Mouse (Mus musculus): ENCODE results near the gene Snrpe. TPM values are rescaled to one million over a fixed set of nuclear protein-coding genes. Genes with fewer than 3 reads are reported as not detected.

Gene Snrpe
- polyA plus RNA-seq, 1 experiment from 2014 or later: 361 TPM

DNA sequence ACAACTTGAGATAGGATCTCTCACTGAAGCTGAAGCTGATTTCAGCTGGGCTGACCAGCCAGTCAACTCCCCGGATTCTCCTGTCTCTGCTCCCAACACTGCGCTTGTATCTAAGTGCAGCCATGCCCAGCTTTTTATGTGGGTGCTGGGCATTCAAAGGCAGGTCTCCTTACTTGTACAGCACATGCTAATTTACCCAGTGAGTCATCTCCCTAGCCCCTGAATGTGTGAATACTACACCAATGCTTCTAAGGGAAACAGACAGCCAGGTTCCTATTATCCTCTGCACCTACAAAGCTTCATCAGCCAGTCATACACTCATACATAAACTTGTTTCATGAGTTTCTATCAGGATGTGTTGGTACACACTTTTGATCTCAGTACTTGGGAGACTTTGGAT, 31.1 kb upstream of the Snrpe start:
- Histone ChIP-seq H3K27ac (ENCODE audit: low read depth, low read length) (no peak overlapping the region), H3K9me3 (ENCODE audit: control insufficient read depth) (no peaks in the 10 kb centered on the region), H3K9ac (ENCODE audit: low read depth, low read length) (no peak overlapping the region), H3K4me1 (replicated peaks; ENCODE audit: control insufficient read depth, insufficient read depth, low read length) (no peaks in the 10 kb centered on the region), H3K4me2 (replicated peaks; ENCODE audit: low read depth) (no peak overlapping the region), H3K36me3 (ENCODE audit: control insufficient read depth, insufficient read depth) (peaks cover 94% of the 10 kb centered on the region), H3K4me3 (ENCODE audit: low read depth, low read length) (no peak overlapping the region), H3K27me3 (replicated peaks; ENCODE audit: control insufficient read depth, insufficient read depth, low read length) (no peaks in the 10 kb centered on the region)
- no peak for TF ChIP-seq CTCF (IDR thresholded peaks at IDR 0.05; ENCODE audit: low read depth)
- 90% methylated on average over 2 of the region's 2 CpGs for WGBS
- ATAC-seq: no peak

DNA sequence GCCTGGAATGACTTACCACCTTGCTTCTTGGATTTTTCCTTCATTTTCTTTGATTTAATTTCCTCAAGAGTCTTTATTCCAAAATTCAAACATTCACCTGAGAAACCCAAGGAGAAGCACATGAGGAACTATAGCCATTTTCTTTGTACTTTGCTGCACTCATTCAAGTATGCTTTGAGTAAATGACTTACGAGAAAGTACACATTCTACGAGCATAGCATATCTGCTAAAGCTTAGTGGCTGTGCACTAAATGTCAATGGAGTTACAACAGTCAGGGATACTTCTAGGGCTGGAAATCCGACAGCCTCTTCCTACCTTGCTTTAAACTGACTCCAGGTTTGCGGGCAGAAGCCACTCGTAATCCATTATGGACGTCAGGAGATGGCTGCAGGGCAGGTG, 28.4 kb upstream of the Snrpe start:
- Histone ChIP-seq H3K4me2 (replicated peaks; ENCODE audit: low read depth) (no peak overlapping the region), H3K4me1 (replicated peaks; ENCODE audit: control insufficient read depth, insufficient read depth, low read length) (no peaks in the 10 kb centered on the region), H3K9me3 (ENCODE audit: control insufficient read depth) (no peaks in the 10 kb centered on the region), H3K9ac (ENCODE audit: low read depth, low read length) (no peak overlapping the region), H3K4me3 (ENCODE audit: low read depth, low read length) (no peak overlapping the region), H3K27me3 (replicated peaks; ENCODE audit: control insufficient read depth, insufficient read depth, low read length) (no peaks in the 10 kb centered on the region), H3K36me3 (ENCODE audit: control insufficient read depth, insufficient read depth) (peaks cover 92% of the 10 kb centered on the region), H3K27ac (ENCODE audit: low read depth, low read length) (no peak overlapping the region)
- ATAC-seq: no peak
- no peak for TF ChIP-seq CTCF (IDR thresholded peaks at IDR 0.05; ENCODE audit: low read depth)
- WGBS: 87% methylated on average over 6 of the region's 6 CpGs

DNA sequence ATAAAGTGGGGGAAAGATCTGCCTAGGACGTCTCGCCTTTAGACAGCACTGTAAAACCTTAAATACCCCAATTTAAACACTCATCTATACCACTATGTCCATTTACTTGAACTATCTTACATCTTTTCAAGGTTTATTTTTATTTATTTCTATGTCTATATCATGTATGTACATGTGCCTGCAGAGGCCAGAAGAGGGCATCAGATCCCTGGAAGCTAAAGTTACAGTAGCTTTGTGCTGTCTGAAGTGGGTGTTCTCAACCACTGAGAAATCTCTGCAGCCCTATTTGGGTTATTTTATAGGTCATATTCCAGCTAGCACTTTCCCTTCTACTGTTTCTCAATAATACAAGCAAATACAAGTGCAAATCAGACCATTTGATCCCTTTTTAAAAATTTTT, 22.1 kb upstream of the Snrpe start:
- Histone ChIP-seq H3K4me2 (replicated peaks; ENCODE audit: low read depth) (no peak overlapping the region), H3K36me3 (ENCODE audit: control insufficient read depth, insufficient read depth) (peaks cover 90% of the 10 kb centered on the region), H3K9ac (ENCODE audit: low read depth, low read length) (no peak overlapping the region), H3K27me3 (replicated peaks; ENCODE audit: control insufficient read depth, insufficient read depth, low read length) (no peaks in the 10 kb centered on the region), H3K4me3 (ENCODE audit: low read depth, low read length) (no peak overlapping the region), H3K9me3 (ENCODE audit: control insufficient read depth) (no peaks in the 10 kb centered on the region), H3K27ac (ENCODE audit: low read depth, low read length) (no peak overlapping the region), H3K4me1 (replicated peaks; ENCODE audit: control insufficient read depth, insufficient read depth, low read length) (no peaks in the 10 kb centered on the region)
- WGBS: 92% methylated on average over 2 of the region's 2 CpGs
- peak; percentile 58 for TF ChIP-seq CTCF (IDR thresholded peaks at IDR 0.05; ENCODE audit: low read depth)
- ATAC-seq: no peak

DNA sequence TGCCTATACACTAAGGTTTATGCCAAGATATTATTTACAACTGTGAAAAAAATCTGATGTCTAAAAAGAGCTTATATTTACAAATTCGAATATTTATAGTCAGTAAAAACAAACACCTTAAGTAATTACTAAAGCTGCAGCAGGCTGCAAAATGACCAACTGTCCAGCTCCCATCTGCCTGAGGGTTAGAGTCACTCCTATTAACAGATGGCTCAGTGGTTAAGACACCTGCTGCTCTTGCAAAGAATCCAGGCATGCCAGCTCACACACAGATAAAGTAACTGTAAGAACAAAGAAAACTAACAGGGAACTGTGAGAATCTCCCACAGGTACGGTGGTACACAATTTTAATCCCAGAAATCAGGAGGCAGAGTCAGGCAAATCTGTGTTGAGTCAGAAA, 15.0 kb upstream of the Snrpe start:
- Histone ChIP-seq H3K4me2 (replicated peaks; ENCODE audit: low read depth) (no peak overlapping the region), H3K27ac (ENCODE audit: low read depth, low read length) (no peak overlapping the region), H3K4me3 (ENCODE audit: low read depth, low read length) (no peak overlapping the region), H3K4me1 (replicated peaks; ENCODE audit: control insufficient read depth, insufficient read depth, low read length) (no peaks in the 10 kb centered on the region), H3K36me3 (ENCODE audit: control insufficient read depth, insufficient read depth) (peaks cover 86% of the 10 kb centered on the region), H3K9ac (ENCODE audit: low read depth, low read length) (no peak overlapping the region), H3K9me3 (ENCODE audit: control insufficient read depth) (no peaks in the 10 kb centered on the region), H3K27me3 (replicated peaks; ENCODE audit: control insufficient read depth, insufficient read depth, low read length) (no peaks in the 10 kb centered on the region)
- no peak for TF ChIP-seq CTCF (IDR thresholded peaks at IDR 0.05; ENCODE audit: low read depth)
- WGBS: 74% methylated on average over 2 of the region's 2 CpGs
- no peak for ATAC-seq

DNA sequence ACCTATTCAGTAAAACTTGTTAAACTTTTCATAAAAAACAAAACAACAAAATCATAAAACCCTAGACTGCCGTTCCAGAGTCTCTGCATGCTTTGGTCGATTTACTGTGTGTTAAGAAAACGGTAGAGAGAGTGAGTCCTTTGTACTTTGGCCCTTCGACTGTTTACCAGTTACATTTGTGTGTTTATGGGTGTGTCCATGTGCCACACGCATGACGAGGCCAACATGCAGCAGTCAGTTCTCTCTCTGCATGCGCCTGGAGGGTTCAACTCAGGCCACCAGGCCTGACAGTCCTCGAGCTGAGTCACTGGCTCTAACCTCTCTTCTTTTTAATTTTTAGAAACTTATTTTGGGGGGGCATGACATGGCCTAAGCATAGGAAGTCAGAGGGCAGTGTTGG, 8.2 kb upstream of the Snrpe start:
- H3K4me1 ChIP-seq (replicated peaks; ENCODE audit: control insufficient read depth, insufficient read depth, low read length): no peaks in the 10 kb centered on the region
- no peak overlapping the region for H3K4me2 ChIP-seq (replicated peaks; ENCODE audit: low read depth)
- H3K27ac ChIP-seq (ENCODE audit: low read depth, low read length): peak overlapping the region; percentile 41
- 47% methylated on average over 8 of the region's 8 CpGs for WGBS
- no peak overlapping the region for H3K4me3 ChIP-seq (ENCODE audit: low read depth, low read length)
- H3K36me3 ChIP-seq (ENCODE audit: control insufficient read depth, insufficient read depth): peaks cover 44% of the 10 kb centered on the region
- no peak overlapping the region for H3K9ac ChIP-seq (ENCODE audit: low read depth, low read length)
- peak; percentile 83 for ATAC-seq
- H3K27me3 ChIP-seq (replicated peaks; ENCODE audit: control insufficient read depth, insufficient read depth, low read length): no peaks in the 10 kb centered on the region
- no peak for TF ChIP-seq CTCF (IDR thresholded peaks at IDR 0.05; ENCODE audit: low read depth)
- no peaks in the 10 kb centered on the region for H3K9me3 ChIP-seq (ENCODE audit: control insufficient read depth)

DNA sequence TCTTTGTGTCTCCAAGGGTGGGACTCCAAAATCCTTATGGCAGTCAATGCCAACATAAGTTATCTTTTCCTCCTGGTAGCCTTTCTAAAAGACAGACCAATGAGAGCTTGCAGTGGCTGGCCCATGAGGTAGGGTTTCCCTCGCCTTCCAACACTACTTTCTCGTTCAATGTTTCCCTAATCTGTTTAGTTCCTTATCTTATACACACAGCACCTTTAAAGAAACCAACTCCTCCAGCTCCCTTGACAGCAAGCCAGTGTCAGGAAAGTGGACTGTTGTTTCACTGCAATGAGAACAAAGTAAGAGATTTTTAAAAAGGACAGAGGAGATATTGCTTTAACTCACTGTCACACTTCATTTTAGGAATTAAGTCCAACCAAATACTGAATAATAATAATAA, 7.8 kb upstream of the Snrpe start:
- peaks cover 40% of the 10 kb centered on the region for H3K36me3 ChIP-seq (ENCODE audit: control insufficient read depth, insufficient read depth)
- WGBS: 33% methylated on average over 2 of the region's 2 CpGs
- no peak overlapping the region for H3K9ac ChIP-seq (ENCODE audit: low read depth, low read length)
- no peaks in the 10 kb centered on the region for H3K4me1 ChIP-seq (replicated peaks; ENCODE audit: control insufficient read depth, insufficient read depth, low read length)
- no peak overlapping the region for H3K4me3 ChIP-seq (ENCODE audit: low read depth, low read length)
- H3K27me3 ChIP-seq (replicated peaks; ENCODE audit: control insufficient read depth, insufficient read depth, low read length): no peaks in the 10 kb centered on the region
- peak overlapping the region; percentile 50; the same call in 1 of the 2 replicates for H3K27ac ChIP-seq (ENCODE audit: low read depth, low read length)
- no peak overlapping the region for H3K4me2 ChIP-seq (replicated peaks; ENCODE audit: low read depth)
- TF ChIP-seq CTCF (IDR thresholded peaks at IDR 0.05; ENCODE audit: low read depth): no peak
- 0 out of 2 replicates have a peak, but pooled peaks have one; percentile 5 for ATAC-seq
- H3K9me3 ChIP-seq (ENCODE audit: control insufficient read depth): no peaks in the 10 kb centered on the region

DNA sequence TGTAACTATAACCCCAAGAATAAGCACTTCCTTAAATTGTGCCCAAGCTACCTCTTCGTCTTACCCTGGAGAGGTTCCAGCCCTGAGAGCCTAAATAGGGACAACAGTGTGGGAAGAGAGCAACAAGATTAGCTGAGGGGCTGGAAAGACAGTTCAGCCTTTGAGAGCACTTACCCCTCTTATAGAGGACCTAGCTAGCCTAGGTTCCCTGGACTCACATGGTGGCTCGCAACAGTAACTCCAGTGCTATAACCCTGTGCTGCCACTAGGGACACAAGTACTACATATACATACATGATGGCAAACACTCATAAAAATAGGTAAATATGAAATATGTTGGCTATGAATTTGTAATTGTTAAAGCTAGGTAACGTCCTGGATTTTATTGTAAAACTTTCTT, 3.7 kb upstream of the Snrpe start:
- WGBS: 86% methylated on average over 3 of the region's 3 CpGs
- TF ChIP-seq CTCF (IDR thresholded peaks at IDR 0.05; ENCODE audit: low read depth): peak; percentile 58
- ATAC-seq: no peak

More for the DNA sequence above, 3.7 kb upstream of the Snrpe start:
- no peak overlapping the region for H3K9ac ChIP-seq (ENCODE audit: low read depth, low read length)
- H3K27ac ChIP-seq (ENCODE audit: low read depth, low read length): no peak overlapping the region
- no peaks in the 10 kb centered on the region for H3K27me3 ChIP-seq (replicated peaks; ENCODE audit: control insufficient read depth, insufficient read depth, low read length)
- H3K9me3 ChIP-seq (ENCODE audit: control insufficient read depth): no peaks in the 10 kb centered on the region
- H3K4me1 ChIP-seq (replicated peaks; ENCODE audit: control insufficient read depth, insufficient read depth, low read length): no peaks in the 10 kb centered on the region
- no peak overlapping the region for H3K4me3 ChIP-seq (ENCODE audit: low read depth, low read length)
- no peak overlapping the region for H3K4me2 ChIP-seq (replicated peaks; ENCODE audit: low read depth)
- H3K36me3 ChIP-seq (ENCODE audit: control insufficient read depth, insufficient read depth): peaks cover 7% of the 10 kb centered on the region

All from intestine, postnatal 0 days (tissue).